Mouse (Mus musculus) hindbrain, embryonic 13.5 days (tissue): Measurements from ENCODE around the gene Specc1. TPM values are rescaled to one million over a fixed set of nuclear protein-coding genes. Genes with fewer than 3 reads are reported as not detected.

Experiments used
- ATAC-seq: fragments of 200-750 bp; cut with Nextera tagmentation; 2 replicates; pipeline ENCODE4 v1.8.0; 2017; ENCODE audit warnings: moderate TSS enrichment; ENCODE audit not compliant: low FRiP score
- H3K27ac ChIP-seq: fragments of 300-500 bp; sonication (generic); 2 replicates; pipeline ENCODE4 v1.5.1; 2015; ENCODE audit warnings: inconsistent platforms, mild to moderate bottlenecking, moderate library complexity
- H3K27me3 ChIP-seq: fragments of 300-500 bp; sonication (generic); 2 replicates; pipeline ENCODE4 v1.6.1; 2015; ENCODE audit warnings: mild to moderate bottlenecking, inconsistent platforms
- H3K36me3 ChIP-seq: fragments of 300-500 bp; sonication (generic); 2 replicates; pipeline ENCODE4 v1.6.1; 2015; ENCODE audit warnings: mild to moderate bottlenecking, inconsistent platforms
- H3K4me1 ChIP-seq: fragments of 300-500 bp; sonication (generic); replicated peaks from 2 replicates; pipeline ENCODE4 v1.6.1; 2015; ENCODE audit warnings: inconsistent platforms
- H3K4me2 ChIP-seq: fragments of 300-500 bp; sonication (generic); 2 replicates; pipeline ENCODE4 v1.6.1; 2015; ENCODE audit warnings: inconsistent platforms, mild to moderate bottlenecking, moderate library complexity
- H3K4me3 ChIP-seq: fragments of 300-500 bp; sonication (generic); 2 replicates; pipeline ENCODE4 v1.5.1; 2015; ENCODE audit warnings: mild to moderate bottlenecking, inconsistent platforms
- H3K9ac ChIP-seq: fragments of 300-500 bp; sonication (generic); 2 replicates; pipeline ENCODE4 v1.6.1; 2015; ENCODE audit warnings: mild to moderate bottlenecking, inconsistent platforms
- H3K9me3 ChIP-seq: fragments of 300-500 bp; sonication (generic); 2 replicates; pipeline ENCODE4 v1.6.1; 2016; ENCODE audit warnings: inconsistent platforms
- WGBS: fragments of 180-500 bp; shearing (Covaris S2); methylation state at CpG from one replicate; pipeline ENCODE4 v1.1.7; 2015; 5-methylcytosine and 5-hydroxymethylcytosine counted together
- polyA plus RNA-seq: library from polyadenylated mRNA; unstranded; fragments of >200 nt; fragmentation: Nextera tagmentation; extraction: Ambion mirVana; gene quantifications from 2 replicates; pipeline ENCODE4 v1.2.1, GENCODE M21; 2015

Gene Specc1
- polyA plus RNA-seq, 1 experiment from 2014 or later, result 14.9 TPM

DNA sequence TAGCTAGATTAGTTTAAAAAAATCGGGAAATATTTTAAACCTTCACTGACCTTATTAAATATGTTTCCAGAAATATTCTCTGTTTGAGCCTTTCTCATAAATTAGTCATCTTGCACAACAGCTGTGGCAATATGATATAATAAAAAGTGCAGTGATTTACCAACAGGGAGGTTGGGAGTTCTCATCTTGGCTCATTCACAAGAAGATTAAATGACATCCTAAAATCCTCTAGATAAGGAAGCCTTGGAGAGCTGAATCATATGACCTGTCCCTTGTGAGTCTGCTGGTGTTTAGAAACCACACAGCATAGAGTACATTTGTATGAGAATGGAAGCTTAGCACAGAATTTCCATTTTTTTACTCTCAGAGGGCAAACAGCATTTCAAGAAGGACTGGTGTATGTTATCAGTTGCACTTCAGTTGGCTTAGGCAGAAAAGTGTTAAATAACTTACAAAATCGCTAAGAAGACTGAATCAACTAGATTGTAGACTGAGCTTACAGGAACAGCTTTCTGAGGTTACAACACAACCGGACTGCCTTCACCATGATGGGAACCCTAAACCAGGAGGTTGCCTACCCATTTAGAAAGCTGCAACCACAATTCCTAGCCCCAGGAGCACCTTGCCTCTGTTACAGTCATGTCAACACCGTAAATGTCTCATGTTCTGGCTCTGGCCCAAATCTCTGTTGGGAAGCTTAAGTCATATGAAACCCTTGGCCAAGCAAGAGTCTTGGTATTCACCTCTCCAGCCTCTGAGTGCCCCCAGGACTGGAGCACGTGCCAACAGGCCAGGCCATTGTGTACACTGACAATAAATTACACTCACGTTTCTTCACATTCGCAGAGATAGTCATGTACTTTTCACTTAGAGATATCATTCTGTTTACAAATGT lies 188.9 kb downstream of the Specc1 start:
- ATAC-seq, result no peak
- 89% methylated on average over 7 of the region's 7 CpGs for WGBS
- Histone ChIP-seq H3K27me3 (no peaks in the 10 kb centered on the region), H3K27ac (no peak overlapping the region), H3K4me3 (no peak overlapping the region), H3K4me1 (no peaks in the 10 kb centered on the region), H3K9ac (no peak overlapping the region), H3K36me3 (peaks cover 25% of the 10 kb centered on the region), H3K9me3 (no peaks in the 10 kb centered on the region; the same call in 1 of the 2 replicates), H3K4me2 (no peak overlapping the region)

DNA sequence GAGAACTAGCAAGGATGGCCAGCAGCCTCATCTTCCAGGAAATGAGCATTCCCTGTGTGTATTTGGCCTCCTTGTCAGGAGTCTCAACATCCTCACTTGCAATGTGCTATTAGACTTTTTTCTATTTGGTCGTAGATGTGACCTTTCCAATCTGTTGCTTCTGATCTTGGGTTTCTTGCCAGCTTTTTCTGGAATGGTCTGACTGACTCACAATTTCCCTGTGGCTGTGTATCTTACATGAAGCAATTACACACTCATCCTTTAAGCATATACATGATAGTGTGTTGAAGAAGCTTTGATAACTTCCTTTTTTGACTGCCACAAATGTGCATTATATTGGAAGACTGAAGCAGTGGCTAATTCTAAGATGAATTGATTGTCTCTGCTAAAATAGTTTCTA lies 190.1 kb downstream of the Specc1 start:
- no peaks in the 10 kb centered on the region; the same call in 1 of the 2 replicates for H3K9me3 ChIP-seq
- H3K27ac ChIP-seq, result no peak overlapping the region
- no peaks in the 10 kb centered on the region for H3K27me3 ChIP-seq
- no peak overlapping the region for H3K4me2 ChIP-seq
- no peak overlapping the region for H3K4me3 ChIP-seq
- no peaks in the 10 kb centered on the region for H3K4me1 ChIP-seq
- peaks cover 25% of the 10 kb centered on the region for H3K36me3 ChIP-seq
- H3K9ac ChIP-seq, result no peak overlapping the region
- 89% methylated on average over 1 of the region's 1 CpGs for WGBS
- ATAC-seq, result no peak

- Histone ChIP-seq H3K4me2 (no peak overlapping the region), H3K4me1 (no peaks in the 10 kb centered on the region), H3K27ac (no peak overlapping the region), H3K27me3 (no peaks in the 10 kb centered on the region), H3K9ac (no peak overlapping the region), H3K9me3 (no peaks in the 10 kb centered on the region; the same call in 1 of the 2 replicates), H3K4me3 (no peak overlapping the region), H3K36me3 (peaks cover 29% of the 10 kb centered on the region)
- 97% methylated on average over 3 of the region's 3 CpGs for WGBS
- ATAC-seq, result no peak
Observed at GRCm38 (mm10) chr11:62148026-62148425, 191.5 kb downstream of the Specc1 start.

DNA sequence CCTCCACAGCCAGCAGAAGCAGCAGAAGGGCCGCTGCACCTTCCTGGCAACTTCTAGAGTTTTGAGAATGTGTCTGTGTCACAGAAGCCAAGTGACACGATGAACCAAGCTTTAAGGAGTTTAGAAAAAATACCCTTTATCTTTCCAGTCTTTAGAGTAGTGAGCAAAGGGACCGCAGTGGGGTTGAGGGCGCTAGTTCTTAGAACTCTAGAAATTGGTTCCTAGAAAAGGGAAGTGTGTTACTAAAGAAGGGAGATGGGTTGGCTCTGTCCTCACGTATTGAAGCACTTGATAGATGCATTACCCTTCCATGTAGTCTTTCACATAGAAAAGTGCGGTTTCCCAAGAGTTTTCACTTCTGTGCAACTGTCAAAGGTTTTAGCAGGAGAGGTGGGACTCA lies 191.9 kb downstream of the Specc1 start:
- Histone ChIP-seq H3K36me3 (peaks cover 29% of the 10 kb centered on the region), H3K27me3 (no peaks in the 10 kb centered on the region), H3K4me1 (no peaks in the 10 kb centered on the region), H3K4me3 (no peak overlapping the region), H3K27ac (no peak overlapping the region), H3K9ac (no peak overlapping the region), H3K4me2 (no peak overlapping the region), H3K9me3 (no peaks in the 10 kb centered on the region; the same call in 1 of the 2 replicates)
- no peak for ATAC-seq
- WGBS, result 88% methylated on average over 6 of the region's 6 CpGs

GRCm38 (mm10) chr11:62153057-62153456 lies 196.5 kb downstream of the Specc1 start:
- no peaks in the 10 kb centered on the region for H3K27me3 ChIP-seq
- no peak overlapping the region for H3K9ac ChIP-seq
- no peaks in the 10 kb centered on the region for H3K9me3 ChIP-seq
- ATAC-seq, result no peak
- H3K36me3 ChIP-seq, result peaks cover 21% of the 10 kb centered on the region
- H3K27ac ChIP-seq, result no peak overlapping the region
- H3K4me3 ChIP-seq, result no peak overlapping the region
- no peak overlapping the region for H3K4me2 ChIP-seq
- H3K4me1 ChIP-seq, result peaks cover 10% of the 10 kb centered on the region
- WGBS, result 96% methylated on average over 4 of the region's 4 CpGs

- no peaks in the 10 kb centered on the region for H3K9me3 ChIP-seq
- H3K9ac ChIP-seq, result no peak overlapping the region
- H3K36me3 ChIP-seq, result peaks cover 17% of the 10 kb centered on the region
- WGBS, result 93% methylated on average over 7 of the region's 7 CpGs
- no peak for ATAC-seq
- peaks cover 3% of the 10 kb centered on the region for H3K4me1 ChIP-seq
- no peak overlapping the region for H3K4me3 ChIP-seq
- H3K27me3 ChIP-seq, result no peaks in the 10 kb centered on the region
- H3K4me2 ChIP-seq, result no peak overlapping the region
- no peak overlapping the region for H3K27ac ChIP-seq
Observed at GRCm38 (mm10) chr11:62159803-62160202, 203.2 kb downstream of the Specc1 start.

- 94% methylated on average over 2 of the region's 2 CpGs for WGBS
- Histone ChIP-seq H3K9me3 (no peaks in the 10 kb centered on the region), H3K36me3 (peaks cover 20% of the 10 kb centered on the region), H3K4me1 (no peaks in the 10 kb centered on the region; the same call in 1 of the 2 replicates), H3K4me2 (no peak overlapping the region), H3K27me3 (no peaks in the 10 kb centered on the region), H3K27ac (no peak overlapping the region), H3K4me3 (no peak overlapping the region), H3K9ac (no peak overlapping the region)
- no peak for ATAC-seq
Observed at GRCm38 (mm10) chr11:62161450-62161849, 204.9 kb downstream of the Specc1 start.

DNA sequence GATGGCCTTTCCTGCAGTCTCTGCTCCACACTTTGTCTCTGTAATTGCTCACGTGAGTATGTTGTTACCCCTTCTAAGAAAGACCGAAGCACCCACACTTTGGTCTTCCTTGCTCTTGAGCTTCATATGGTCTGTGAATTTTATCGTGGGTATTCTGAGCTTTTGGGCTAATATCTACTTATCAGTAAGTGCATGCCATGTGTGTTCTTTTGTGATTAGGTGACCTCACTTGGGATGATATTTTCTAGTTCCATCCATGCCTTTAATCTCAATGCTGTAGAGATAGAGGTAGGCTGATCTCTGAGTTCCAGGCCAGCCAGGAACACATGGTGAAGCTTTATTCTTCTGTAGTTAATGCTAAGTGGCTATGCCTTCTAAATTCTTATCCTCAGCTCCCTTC lies 207.8 kb downstream of the Specc1 start:
- Histone ChIP-seq H3K4me2 (no peak overlapping the region), H3K36me3 (peaks cover 8% of the 10 kb centered on the region), H3K9me3 (no peaks in the 10 kb centered on the region), H3K27ac (no peak overlapping the region), H3K4me1 (no peaks in the 10 kb centered on the region; the same call in 1 of the 2 replicates), H3K27me3 (no peaks in the 10 kb centered on the region), H3K9ac (no peak overlapping the region), H3K4me3 (no peak overlapping the region)
- WGBS, result 94% methylated on average over 3 of the region's 3 CpGs
- no peak for ATAC-seq

GRCm38 (mm10) chr11:62166503-62166902 lies 209.9 kb downstream of the Specc1 start:
- H3K27me3 ChIP-seq, result no peaks in the 10 kb centered on the region
- no peak for ATAC-seq
- WGBS, result 84% methylated on average over 3 of the region's 3 CpGs
- peaks cover 25% of the 10 kb centered on the region for H3K36me3 ChIP-seq
- H3K4me2 ChIP-seq, result no peak overlapping the region
- H3K4me1 ChIP-seq, result no peaks in the 10 kb centered on the region; the same call in 1 of the 2 replicates
- no peak overlapping the region for H3K4me3 ChIP-seq
- no peak overlapping the region for H3K27ac ChIP-seq
- H3K9ac ChIP-seq, result no peak overlapping the region
- no peaks in the 10 kb centered on the region for H3K9me3 ChIP-seq

- H3K4me3 ChIP-seq, result no peak overlapping the region
- no peaks in the 10 kb centered on the region; the same call in 1 of the 2 replicates for H3K4me1 ChIP-seq
- no peaks in the 10 kb centered on the region for H3K9me3 ChIP-seq
- H3K27me3 ChIP-seq, result no peaks in the 10 kb centered on the region
- H3K36me3 ChIP-seq, result peaks cover 20% of the 10 kb centered on the region
- no peak overlapping the region for H3K27ac ChIP-seq
- ATAC-seq, result no peak
- no peak overlapping the region for H3K9ac ChIP-seq
- 89% methylated on average over 3 of the region's 3 CpGs for WGBS
- no peak overlapping the region for H3K4me2 ChIP-seq
Observed at GRCm38 (mm10) chr11:62168146-62168545, 211.6 kb downstream of the Specc1 start.

GRCm38 (mm10) chr11:62177395-62178113 lies 221.0 kb downstream of the Specc1 start:
- H3K9me3 ChIP-seq, result no peaks in the 10 kb centered on the region
- peaks cover 9% of the 10 kb centered on the region for H3K36me3 ChIP-seq
- no peaks in the 10 kb centered on the region for H3K27me3 ChIP-seq
- H3K27ac ChIP-seq, result no peak overlapping the region
- no peak overlapping the region for H3K4me2 ChIP-seq
- H3K9ac ChIP-seq, result no peak overlapping the region
- H3K4me1 ChIP-seq, result no peaks in the 10 kb centered on the region
- no peak for ATAC-seq
- 89% methylated on average over 10 of the region's 10 CpGs for WGBS
- no peak overlapping the region for H3K4me3 ChIP-seq

GRCm38 (mm10) chr11:62180791-62181190 lies 224.2 kb downstream of the Specc1 start:
- Histone ChIP-seq H3K27ac (no peak overlapping the region), H3K4me1 (no peaks in the 10 kb centered on the region), H3K9me3 (no peaks in the 10 kb centered on the region), H3K4me2 (no peak overlapping the region), H3K36me3 (peaks cover 9% of the 10 kb centered on the region), H3K4me3 (no peak overlapping the region), H3K9ac (no peak overlapping the region), H3K27me3 (no peaks in the 10 kb centered on the region)
- 93% methylated on average over 6 of the region's 6 CpGs for WGBS
- ATAC-seq, result no peak
